Mouse (Mus musculus): Measurements from ENCODE around the gene Coq5. TPM values are rescaled to one million over a fixed set of nuclear protein-coding genes. Genes with fewer than 3 reads are reported as not detected.

Gene Coq5
- polyA plus RNA-seq, 1 experiment = 103 TPM

Other genes with a start within 250 kb of the Coq5 start
- gene Gm10401, start 181.4 kb upstream of the Coq5 start, polyA plus RNA-seq (2012; ENCODE audit: insufficient read depth, insufficient read length, missing spikeins) = not detected in 2 replicates
- gene Acads, start 160.3 kb upstream of the Coq5 start, polyA plus RNA-seq (2012; ENCODE audit: insufficient read depth, insufficient read length, missing spikeins) = 345 and 375 TPM in 2 replicates
- 9.4 and 11.0 TPM in 2 replicates for gene Unc119b, start 144.7 kb upstream of the Coq5 start, polyA plus RNA-seq (2012; ENCODE audit: insufficient read depth, insufficient read length, missing spikeins)
- gene Mlec, start 121.5 kb upstream of the Coq5 start, polyA plus RNA-seq (2012; ENCODE audit: insufficient read depth, insufficient read length, missing spikeins) = 49.5 and 76.9 TPM in 2 replicates
- gene Cabp1, start 85.3 kb upstream of the Coq5 start, polyA plus RNA-seq (2012; ENCODE audit: insufficient read depth, insufficient read length, missing spikeins) = 1.0 and 1.3 TPM in 2 replicates
- 187 and 188 TPM in 2 replicates for gene Pop5, start 43.8 kb upstream of the Coq5 start, polyA plus RNA-seq (2012; ENCODE audit: insufficient read depth, insufficient read length, missing spikeins)
- 122 and 124 TPM in 2 replicates for gene Rnf10, start 6.8 kb upstream of the Coq5 start, polyA plus RNA-seq (2012; ENCODE audit: insufficient read depth, insufficient read length, missing spikeins)
- gene Dynll1, start 21.3 kb downstream of the Coq5 start, polyA plus RNA-seq (2012; ENCODE audit: insufficient read depth, insufficient read length, missing spikeins) = 93.6 and 365 TPM in 2 replicates
- 40.6 and 50.7 TPM in 2 replicates for gene Srsf9, start 47.5 kb downstream of the Coq5 start, polyA plus RNA-seq (2012; ENCODE audit: insufficient read depth, insufficient read length, missing spikeins)
- gene Gatc, start 61.5 kb downstream of the Coq5 start, polyA plus RNA-seq (2012; ENCODE audit: insufficient read depth, insufficient read length, missing spikeins) = 35.7 and 45.5 TPM in 2 replicates
- 33.2 and 38.6 TPM in 2 replicates for gene Triap1, start 61.6 kb downstream of the Coq5 start, polyA plus RNA-seq (2012; ENCODE audit: insufficient read depth, insufficient read length, missing spikeins)
- gene Cox6a1, start 69.3 kb downstream of the Coq5 start, polyA plus RNA-seq (2012; ENCODE audit: insufficient read depth, insufficient read length, missing spikeins) = 4,430 and 5,347 TPM in 2 replicates
- gene Msi1, start 149.9 kb downstream of the Coq5 start, polyA plus RNA-seq (2012; ENCODE audit: insufficient read depth, insufficient read length, missing spikeins) = 1.1 TPM in 1 of 2 replicates, not detected in the other
- gene Pla2g1b, start 186.6 kb downstream of the Coq5 start, polyA plus RNA-seq (2012; ENCODE audit: insufficient read depth, insufficient read length, missing spikeins) = not detected in 2 replicates
- 11.4 and 18.4 TPM in 2 replicates for gene Sirt4, start 205.1 kb downstream of the Coq5 start, polyA plus RNA-seq (2012; ENCODE audit: insufficient read depth, insufficient read length, missing spikeins)
- 10.6 and 12.2 TPM in 2 replicates for gene Pxn, start 227.0 kb downstream of the Coq5 start, polyA plus RNA-seq (2012; ENCODE audit: insufficient read depth, insufficient read length, missing spikeins)

Measured in brown adipose tissue, adult 24 weeks (tissue).